Comparison of ENCODE assay signal across 8 mouse cellular contexts in genomic region chr5:116023821-116024284, GRCm38 (mm10). TPM values are rescaled to one million over a fixed set of nuclear protein-coding genes. Genes with fewer than 3 reads are reported as not detected.
DNase-seq lines count a peak whose midpoint lies in the region; ATAC-seq and TF ChIP-seq lines count a peak whose summit lies in the region.

No protein-coding gene starts in this region.

- H3K4me2 ChIP-seq in embryonic facial prominence, embryonic 11.5 days (ENCODE audit: low read depth, low read length) = peak overlapping the region; percentile 76
- H3K4me2 ChIP-seq in intestine, postnatal 0 days (replicated peaks; ENCODE audit: low read depth) = peak overlapping the region; percentile 67
- peak overlapping the region; percentile 91 for H3K4me2 ChIP-seq in myocyte (ENCODE audit: low read depth)

- H3K79me2 ChIP-seq in myocyte (ENCODE audit: control insufficient read depth, insufficient read depth) = peaks cover 23% of the 10 kb centered on the region

- no peak for DNase-seq in left cerebral cortex, adult 2 months (ENCODE audit: extremely low spot score in 1 of 2, low spot score in 2 of 2)
- no peak for DNase-seq in left cerebral cortex, adult 9 months (ENCODE audit: low spot score in 2 of 2)
- DNase-seq in embryonic facial prominence, embryonic 11.5 days (ENCODE audit: low spot score) = peak; percentile 54
- no peak for DNase-seq in thymus, postnatal 36 days
- no peak for DNase-seq in left cerebral cortex, adult 11 months (ENCODE audit: low spot score)
- no peak for DNase-seq in cerebellum, postnatal 4 days (ENCODE audit: low spot score in 2 of 2)

- peak overlapping the region; percentile 78 for H3K4me3 ChIP-seq in left cerebral cortex, adult 2 months
- H3K4me3 ChIP-seq in embryonic facial prominence, embryonic 11.5 days (ENCODE audit: low read depth, low read length) = peak overlapping the region; percentile 73
- H3K4me3 ChIP-seq in intestine, postnatal 0 days (ENCODE audit: low read depth, low read length) = peak overlapping the region; percentile 69
- H3K4me3 ChIP-seq in myocyte = peak overlapping the region; percentile 71

- no peak for TF ChIP-seq CTCF in left cerebral cortex, adult 2 months (IDR thresholded peaks at IDR 0.05)
- TF ChIP-seq CTCF in intestine, postnatal 0 days (IDR thresholded peaks at IDR 0.05; ENCODE audit: low read depth) = no peak

- peak; percentile 70 for ATAC-seq in embryonic facial prominence, embryonic 11.5 days (replicated peaks; ENCODE audit: insufficient number of reproducible peaks, low FRiP score, low TSS enrichment, low read depth)
- peak; percentile 33 for ATAC-seq in intestine, postnatal 0 days

- TF ChIP-seq POLR2A in myocyte (IDR thresholded peaks at IDR 0.05; ENCODE audit: insufficient read length, low read depth) = no peak

- peak overlapping the region; percentile 19 for H3ac ChIP-seq in myocyte (ENCODE audit: control insufficient read depth, insufficient read length)

- peaks cover 13% of the 10 kb centered on the region for H3K36me3 ChIP-seq in embryonic facial prominence, embryonic 11.5 days (replicated peaks; ENCODE audit: control insufficient read depth, insufficient read depth, low read depth, low read length)
- H3K36me3 ChIP-seq in intestine, postnatal 0 days (ENCODE audit: control insufficient read depth, insufficient read depth) = peaks cover 23% of the 10 kb centered on the region
- peaks cover 15% of the 10 kb centered on the region for H3K36me3 ChIP-seq in myocyte (ENCODE audit: control insufficient read depth, insufficient read depth)

- H3K4me1 ChIP-seq in embryonic facial prominence, embryonic 11.5 days (ENCODE audit: control insufficient read depth, insufficient read depth, low read length) = no peaks in the 10 kb centered on the region
- peaks cover 4% of the 10 kb centered on the region for H3K4me1 ChIP-seq in intestine, postnatal 0 days (replicated peaks; ENCODE audit: control insufficient read depth, insufficient read depth, low read length)

- no peaks in the 10 kb centered on the region for H3K27me3 ChIP-seq in embryonic facial prominence, embryonic 11.5 days (ENCODE audit: control insufficient read depth, insufficient read depth, low read length)
- no peaks in the 10 kb centered on the region for H3K27me3 ChIP-seq in intestine, postnatal 0 days (replicated peaks; ENCODE audit: control insufficient read depth, insufficient read depth, low read length)
- no peaks in the 10 kb centered on the region for H3K27me3 ChIP-seq in myocyte (ENCODE audit: control insufficient read depth, insufficient read depth, insufficient read length)

- H3K27ac ChIP-seq in left cerebral cortex, adult 2 months = peak overlapping the region; percentile 55; the same call in 1 of the 2 replicates
- H3K27ac ChIP-seq in embryonic facial prominence, embryonic 11.5 days (replicated peaks; ENCODE audit: low read depth, low read length) = peak overlapping the region; percentile 60
- H3K27ac ChIP-seq in intestine, postnatal 0 days (ENCODE audit: low read depth, low read length) = peak overlapping the region; percentile 84

- 0% methylated on average over 27 of the region's 28 CpGs for WGBS in embryonic facial prominence, embryonic 11.5 days
- under 1% methylated on average over 28 of the region's 28 CpGs for WGBS in intestine, postnatal 0 days

- intact Hi-C loops in left cerebral cortex, adult 2 months (cut with DNase I) = no loop called here

- peak overlapping the region; percentile 85 for H3K9ac ChIP-seq in embryonic facial prominence, embryonic 11.5 days (replicated peaks; ENCODE audit: low read length)
- H3K9ac ChIP-seq in intestine, postnatal 0 days (ENCODE audit: low read depth, low read length) = peak overlapping the region; percentile 56

- no peaks in the 10 kb centered on the region for H3K9me3 ChIP-seq in embryonic facial prominence, embryonic 11.5 days (replicated peaks; ENCODE audit: control insufficient read depth, low read length)
- no peaks in the 10 kb centered on the region for H3K9me3 ChIP-seq in intestine, postnatal 0 days (ENCODE audit: control insufficient read depth)

TF ChIP-seq in myocyte, 11 proteins besides CTCF, POLR2A, EP300 and RAD21:
- TF ChIP-seq MAX (IDR thresholded peaks at IDR 0.05; ENCODE audit: low read depth) (no peak), E2F4 (IDR thresholded peaks at IDR 0.05; ENCODE audit: insufficient read depth) (no peak), REST (IDR thresholded peaks at IDR 0.05; ENCODE audit: insufficient read depth, insufficient read length) (no peak), SRF (IDR thresholded peaks at IDR 0.05; ENCODE audit: control insufficient read depth, insufficient read length, low read depth) (no peak)

RNA-seq across cellular contexts. Expression of gene Prkab1, which starts 0.5 kb away (rescaled TPM):
- total RNA-seq in left cerebral cortex, adult 2 months (2021) = 10 to 100 TPM; 24.1 to 29.5 TPM
- polyA plus RNA-seq in embryonic facial prominence, embryonic 11.5 days (2014; fragmentation: Nextera tagmentation; extraction: Ambion mirVana) = 53.2 and 56.3 TPM in 2 replicates
- 77.8 and 80.6 TPM in 2 replicates for polyA plus RNA-seq in intestine, postnatal 0 days (2015; fragmentation: Nextera tagmentation; extraction: Ambion mirVana)
- 32.2 TPM for polyA plus RNA-seq in myocyte (2012; fragmentation: generic; extraction: Trizol)

RNA-seq across cellular contexts. Expression of gene Tmem233, which starts 59.2 kb away (rescaled TPM):
- total RNA-seq in left cerebral cortex, adult 2 months (2021) = not detected
- not detected in 2 replicates for polyA plus RNA-seq in embryonic facial prominence, embryonic 11.5 days (2014; fragmentation: Nextera tagmentation; extraction: Ambion mirVana)
- polyA plus RNA-seq in intestine, postnatal 0 days (2015; fragmentation: Nextera tagmentation; extraction: Ambion mirVana) = not detected in 2 replicates
- polyA plus RNA-seq in myocyte (2012; fragmentation: generic; extraction: Trizol) = 0.04 TPM
